Mouse (Mus musculus) forebrain, embryonic 16.5 days (tissue): ENCODE data around the gene Tnfsf13. TPM values are rescaled to one million over a fixed set of nuclear protein-coding genes. Genes with fewer than 3 reads are reported as not detected.
"Not testable (repeated sequence)": the region's sequence is repeated elsewhere in the genome, so short reads cannot be mapped to it uniquely, and the experiment has no call there.

Source experiments
- ATAC-seq: fragments of 200-750 bp; cut with Nextera tagmentation; 2 replicates; pipeline ENCODE4 v1.8.0; 2017; ENCODE audit warnings: mild to moderate bottlenecking, moderate library complexity
- H3K27ac ChIP-seq: fragments of 300-500 bp; sonication (generic); 2 replicates; pipeline ENCODE4 v1.5.1; 2014; ENCODE audit warnings: low read length, control low read depth
- H3K27me3 ChIP-seq: fragments of 300-500 bp; sonication (generic); replicated peaks from 2 replicates; pipeline ENCODE4 v1.6.1; 2014; ENCODE audit warnings: low read length; ENCODE audit not compliant: control insufficient read depth, insufficient read depth
- H3K36me3 ChIP-seq: fragments of 300-500 bp; sonication (generic); 2 replicates; pipeline ENCODE4 v1.6.1; 2014; ENCODE audit not compliant: control insufficient read depth, insufficient read depth
- H3K4me1 ChIP-seq: fragments of 300-500 bp; sonication (generic); replicated peaks from 2 replicates; pipeline ENCODE4 v1.6.1; 2014; ENCODE audit warnings: low read length; ENCODE audit not compliant: control insufficient read depth, insufficient read depth
- H3K4me2 ChIP-seq: fragments of 300-500 bp; sonication (generic); 2 replicates; pipeline ENCODE4 v1.6.1; 2014; ENCODE audit warnings: mild to moderate bottlenecking, low read length, control low read depth
- H3K4me3 ChIP-seq: fragments of 300-500 bp; sonication (generic); replicated peaks from 2 replicates; pipeline ENCODE4 v1.5.1; 2014; ENCODE audit warnings: mild to moderate bottlenecking, low read length, control low read depth
- H3K9ac ChIP-seq: fragments of 300-500 bp; sonication (generic); replicated peaks from 2 replicates; pipeline ENCODE4 v1.6.1; 2014; ENCODE audit warnings: low read depth, low read length, control low read depth
- H3K9me3 ChIP-seq: fragments of 300-500 bp; sonication (generic); 2 replicates; pipeline ENCODE4 v1.6.1; 2016; ENCODE audit warnings: low read length; ENCODE audit not compliant: control insufficient read depth
- WGBS: fragments of 180-500 bp; shearing (Covaris S2); extraction: QIAGEN DNeasy Blood & Tissue Kit; methylation state at CpG from one replicate; pipeline ENCODE4 v1.1.7; 2014; 5-methylcytosine and 5-hydroxymethylcytosine counted together
- polyA plus RNA-seq: library from polyadenylated mRNA; unstranded; fragments of >200 nt; fragmentation: Nextera tagmentation; extraction: Ambion mirVana; gene quantifications from 2 replicates; pipeline ENCODE4 v1.2.1, GENCODE M21; 2015

The Tnfsf13 gene
- polyA plus RNA-seq, 1 experiment from 2014 or later, result 0.34 TPM

DNA sequence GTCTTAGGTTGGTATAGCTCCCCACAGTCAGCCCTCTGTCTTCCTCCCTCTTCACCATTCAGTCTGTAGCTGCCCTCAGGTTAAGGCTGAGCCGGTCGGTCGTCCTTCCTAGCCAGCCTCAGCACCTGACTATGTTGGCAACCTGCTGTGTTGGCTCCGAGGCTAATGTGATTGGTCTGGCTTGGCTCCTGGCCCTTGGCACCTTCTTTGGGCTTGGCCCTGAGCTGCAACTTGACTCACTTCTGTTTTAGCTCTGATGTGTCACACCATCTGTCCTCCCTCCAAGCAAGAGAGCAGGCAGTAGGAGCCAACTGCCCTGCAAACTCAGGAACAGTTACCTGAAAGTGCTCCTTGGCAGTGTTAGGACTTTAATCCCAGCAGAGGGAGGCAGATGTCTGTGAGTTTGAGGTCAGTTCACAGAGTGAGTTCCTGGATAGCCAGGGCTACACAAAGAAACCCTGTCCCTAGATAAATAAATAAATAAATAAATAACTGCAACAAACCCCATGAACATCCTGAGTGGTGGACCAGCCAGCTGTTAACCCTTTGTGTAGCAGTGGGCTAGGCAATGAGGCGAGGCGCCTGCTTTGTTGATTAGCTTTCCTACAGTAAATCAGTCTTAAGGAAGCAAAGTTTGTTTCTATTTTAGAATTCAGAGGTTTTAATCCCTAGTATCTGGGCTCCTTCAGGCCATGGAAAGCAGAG, 21.3 kb upstream of the Tnfsf13 start:
- WGBS, result 36% methylated on average over 6 of the region's 6 CpGs
- peak; percentile 31; the same call in 1 of the 2 replicates for ATAC-seq
- Histone ChIP-seq H3K27ac (no peak overlapping the region), H3K36me3 (no peaks in the 10 kb centered on the region), H3K4me2 (no peak overlapping the region), H3K9me3 (no peaks in the 10 kb centered on the region), H3K27me3 (no peaks in the 10 kb centered on the region), H3K9ac (no peak overlapping the region; the same call in 1 of the 2 replicates), H3K4me1 (peaks cover 8% of the 10 kb centered on the region), H3K4me3 (no peak overlapping the region)

DNA sequence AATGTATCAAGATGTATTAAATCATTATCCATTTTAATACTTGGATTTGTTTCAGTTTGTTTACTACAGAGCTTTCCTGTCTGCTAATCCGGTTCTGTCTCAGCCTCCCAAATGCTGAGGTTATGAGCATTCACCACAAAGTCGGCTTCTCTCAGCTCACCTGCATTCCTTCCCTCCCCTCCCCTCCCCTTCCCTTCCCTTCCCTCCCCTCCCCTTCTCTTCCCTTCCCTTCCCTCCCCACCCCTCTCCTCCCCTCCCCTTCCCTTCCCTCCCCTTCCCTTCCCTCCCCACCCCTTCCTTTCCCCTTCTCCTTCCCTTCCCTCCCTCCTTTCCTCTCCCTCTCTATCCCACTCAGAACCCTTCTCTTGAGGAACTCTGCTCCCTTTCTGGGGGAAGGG, 19.0 kb upstream of the Tnfsf13 start:
- Histone ChIP-seq H3K27ac (no peak overlapping the region), H3K4me3 (no peak overlapping the region), H3K27me3 (no peaks in the 10 kb centered on the region), H3K4me2 (no peak overlapping the region), H3K4me1 (peaks cover 5% of the 10 kb centered on the region; the same call in 1 of the 2 replicates), H3K9ac (no peak overlapping the region), H3K9me3 (no peaks in the 10 kb centered on the region), H3K36me3 (no peaks in the 10 kb centered on the region)
- 46% methylated on average over 2 of the region's 2 CpGs for WGBS
- no peak for ATAC-seq

DNA sequence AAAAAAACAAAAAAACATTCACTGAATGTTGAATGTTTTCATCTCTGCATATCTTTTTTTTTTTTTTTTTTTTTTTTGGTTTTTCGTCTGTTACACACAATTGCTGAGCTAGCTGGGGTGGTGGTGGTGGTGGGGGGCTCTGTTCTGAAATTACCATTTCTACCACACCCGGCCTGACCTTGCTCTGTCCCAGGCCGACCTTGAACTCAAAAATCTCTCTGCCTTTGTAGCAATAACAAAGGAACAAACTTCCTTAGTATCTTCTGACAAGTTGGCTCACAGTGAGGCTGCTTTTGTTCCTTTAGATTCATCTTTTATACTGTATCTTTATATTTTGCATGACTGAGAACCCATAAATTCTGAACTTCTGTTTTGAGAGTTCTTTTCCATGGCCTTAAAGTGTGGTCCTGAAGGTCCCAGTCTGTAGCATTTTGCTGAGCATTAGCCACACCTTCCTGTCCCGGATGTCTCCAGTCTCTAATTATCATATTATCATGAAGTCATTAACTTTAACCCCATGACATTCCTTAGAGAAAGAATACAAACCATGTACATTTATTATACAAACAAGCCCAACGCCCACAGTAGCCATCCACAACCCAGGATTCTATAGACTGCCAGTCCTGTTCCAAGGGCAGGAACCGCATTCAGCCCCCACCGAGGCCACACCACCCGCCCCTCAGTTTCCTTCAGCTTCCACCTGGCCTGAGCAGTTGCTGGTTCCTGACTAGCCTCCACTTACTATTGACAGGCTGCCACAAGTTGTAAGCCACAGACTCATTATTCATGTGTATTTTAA, 18.4 kb upstream of the Tnfsf13 start:
- Histone ChIP-seq H3K4me3 (no peak overlapping the region), H3K9me3 (no peaks in the 10 kb centered on the region), H3K4me1 (peaks cover 5% of the 10 kb centered on the region; the same call in 1 of the 2 replicates), H3K9ac (no peak overlapping the region), H3K27me3 (no peaks in the 10 kb centered on the region), H3K27ac (no peak overlapping the region), H3K4me2 (no peak overlapping the region), H3K36me3 (no peaks in the 10 kb centered on the region)
- WGBS, result 69% methylated on average over 8 of the region's 8 CpGs
- no peak for ATAC-seq

DNA sequence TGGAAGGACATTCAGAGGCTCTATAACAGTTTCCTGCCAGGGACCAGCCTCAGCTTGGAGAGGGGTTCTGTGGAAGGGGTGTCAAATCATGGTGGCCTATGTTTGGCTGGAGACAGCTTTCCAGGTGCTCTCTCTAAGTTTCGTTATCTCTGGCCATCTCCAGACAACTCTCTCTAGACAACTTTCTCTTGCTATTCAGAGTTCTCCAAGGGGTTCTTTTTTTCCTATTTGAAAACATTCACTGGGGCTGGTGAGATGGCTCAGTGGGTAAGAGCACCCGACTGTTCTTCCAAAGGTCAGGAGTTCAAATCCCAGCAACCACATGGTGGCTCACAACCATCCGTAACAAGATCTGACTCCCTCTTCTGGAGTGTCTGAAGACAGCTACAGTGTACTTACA, 17.8 kb upstream of the Tnfsf13 start:
- H3K36me3 ChIP-seq, H3K27me3 ChIP-seq, ATAC-seq, H3K27ac ChIP-seq, H3K4me1 ChIP-seq, H3K9ac ChIP-seq, H3K9me3 ChIP-seq, H3K4me3 ChIP-seq, H3K4me2 ChIP-seq: not testable (repeated sequence)
- WGBS, result 78% methylated on average over 2 of the region's 3 CpGs

DNA sequence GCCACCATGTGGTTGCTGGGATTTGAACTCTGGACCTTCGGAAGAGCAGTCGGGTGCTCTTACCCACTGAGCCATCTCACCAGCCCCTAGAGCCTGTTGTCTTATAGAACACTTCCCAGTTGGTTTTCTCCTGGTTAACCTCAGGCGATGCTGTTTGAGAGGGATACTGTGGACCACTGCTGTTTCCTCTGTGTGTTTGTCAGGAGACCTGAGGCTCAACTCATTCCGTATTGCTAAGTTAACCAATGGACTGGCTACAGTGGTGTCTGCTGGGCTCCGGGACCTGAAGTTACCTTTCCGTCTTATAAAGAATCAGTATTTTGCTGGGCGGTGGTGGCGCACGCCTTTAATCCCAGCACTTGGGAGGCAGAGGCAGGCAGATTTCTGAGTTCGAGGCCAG, 17.3 kb upstream of the Tnfsf13 start:
- H3K27ac ChIP-seq, result not testable (repeated sequence)

DNA sequence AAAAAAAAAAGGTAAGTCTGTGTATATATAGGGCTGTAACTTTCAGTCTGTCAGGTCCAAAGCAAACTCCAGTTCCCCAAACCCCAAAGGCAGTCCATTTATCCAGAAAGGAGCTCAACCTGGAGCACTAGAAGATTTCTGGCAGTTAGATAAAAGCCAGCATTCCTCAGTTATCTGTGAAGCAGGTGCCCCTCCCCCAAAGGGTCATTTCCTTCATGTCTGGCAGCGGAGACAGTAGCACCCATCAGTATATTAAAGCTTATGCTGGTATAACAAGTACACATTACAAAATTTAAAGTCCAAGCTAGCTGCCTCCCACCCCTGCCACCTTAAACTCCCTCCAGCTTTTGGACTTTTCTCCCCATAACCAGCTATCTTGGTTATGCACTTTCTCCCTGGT, 14.0 kb upstream of the Tnfsf13 start:
- H3K27ac ChIP-seq, result no peak overlapping the region
- H3K36me3 ChIP-seq, result no peaks in the 10 kb centered on the region
- no peak overlapping the region for H3K4me2 ChIP-seq
- 96% methylated on average over 1 of the region's 1 CpGs for WGBS
- peaks cover 11% of the 10 kb centered on the region for H3K4me1 ChIP-seq
- no peak overlapping the region for H3K4me3 ChIP-seq
- H3K9ac ChIP-seq, result no peak overlapping the region
- no peaks in the 10 kb centered on the region for H3K9me3 ChIP-seq
- H3K27me3 ChIP-seq, result no peaks in the 10 kb centered on the region
- no peak for ATAC-seq

More for the DNA sequence above, 17.3 kb upstream of the Tnfsf13 start:
- H3K27me3 ChIP-seq, H3K4me2 ChIP-seq, ATAC-seq, H3K4me1 ChIP-seq, H3K4me3 ChIP-seq, H3K36me3 ChIP-seq, H3K9ac ChIP-seq, H3K9me3 ChIP-seq: not testable (repeated sequence)
- WGBS, result 91% methylated on average over 10 of the region's 10 CpGs

DNA sequence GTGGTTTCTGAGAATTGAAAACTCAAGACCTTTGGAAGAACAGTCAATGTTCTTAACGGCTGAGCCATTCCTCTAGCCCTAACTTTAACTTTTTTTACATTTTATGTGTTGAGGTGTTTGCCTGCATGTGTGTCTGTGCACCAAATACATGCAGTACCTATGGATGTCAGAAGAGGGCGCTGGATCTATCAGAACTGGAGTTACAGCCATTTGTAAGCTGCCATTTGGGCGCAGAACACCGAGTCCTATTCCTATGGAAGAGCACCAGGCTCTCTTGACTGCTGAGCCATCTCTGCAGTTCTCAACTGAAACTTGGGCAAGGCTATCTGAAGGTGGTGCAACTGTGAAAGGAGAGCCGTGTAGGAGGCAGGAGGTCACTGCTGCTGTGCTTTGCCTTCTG, 13.0 kb upstream of the Tnfsf13 start:
- H3K4me2 ChIP-seq, result no peak overlapping the region
- no peak overlapping the region for H3K4me3 ChIP-seq
- ATAC-seq, result no peak
- H3K27me3 ChIP-seq, result no peaks in the 10 kb centered on the region
- H3K36me3 ChIP-seq, result no peaks in the 10 kb centered on the region
- 70% methylated on average over 5 of the region's 5 CpGs for WGBS
- H3K9me3 ChIP-seq, result no peaks in the 10 kb centered on the region
- no peak overlapping the region for H3K9ac ChIP-seq
- H3K27ac ChIP-seq, result no peak overlapping the region
- H3K4me1 ChIP-seq, result peaks cover 11% of the 10 kb centered on the region

DNA sequence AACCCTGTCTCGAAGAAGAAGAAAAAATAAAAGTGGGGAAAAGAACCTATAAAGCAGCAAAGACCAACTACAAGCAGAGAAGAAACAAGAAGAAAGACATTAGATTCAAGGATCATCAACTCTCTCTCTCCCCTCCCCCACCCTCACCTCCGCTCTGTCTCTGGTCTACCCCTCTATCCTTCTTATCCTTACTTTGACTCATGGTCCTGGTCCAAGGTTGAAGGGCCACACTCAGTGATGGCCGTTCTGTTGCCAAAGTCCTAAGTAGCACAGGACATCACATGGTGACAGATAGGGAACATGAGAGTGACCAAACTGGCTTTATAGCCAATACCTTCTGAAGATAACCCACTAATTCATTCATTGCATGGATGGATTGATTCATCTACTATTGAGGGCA, 11.8 kb upstream of the Tnfsf13 start:
- H3K9ac ChIP-seq, result no peak overlapping the region
- no peak overlapping the region for H3K4me2 ChIP-seq
- no peak overlapping the region for H3K27ac ChIP-seq
- H3K27me3 ChIP-seq, result no peaks in the 10 kb centered on the region
- no peak overlapping the region for H3K4me3 ChIP-seq
- no peak for ATAC-seq
- H3K4me1 ChIP-seq, result peaks cover 11% of the 10 kb centered on the region
- H3K9me3 ChIP-seq, result no peaks in the 10 kb centered on the region
- WGBS, result 86% methylated on average over 2 of the region's 3 CpGs
- H3K36me3 ChIP-seq, result no peaks in the 10 kb centered on the region

DNA sequence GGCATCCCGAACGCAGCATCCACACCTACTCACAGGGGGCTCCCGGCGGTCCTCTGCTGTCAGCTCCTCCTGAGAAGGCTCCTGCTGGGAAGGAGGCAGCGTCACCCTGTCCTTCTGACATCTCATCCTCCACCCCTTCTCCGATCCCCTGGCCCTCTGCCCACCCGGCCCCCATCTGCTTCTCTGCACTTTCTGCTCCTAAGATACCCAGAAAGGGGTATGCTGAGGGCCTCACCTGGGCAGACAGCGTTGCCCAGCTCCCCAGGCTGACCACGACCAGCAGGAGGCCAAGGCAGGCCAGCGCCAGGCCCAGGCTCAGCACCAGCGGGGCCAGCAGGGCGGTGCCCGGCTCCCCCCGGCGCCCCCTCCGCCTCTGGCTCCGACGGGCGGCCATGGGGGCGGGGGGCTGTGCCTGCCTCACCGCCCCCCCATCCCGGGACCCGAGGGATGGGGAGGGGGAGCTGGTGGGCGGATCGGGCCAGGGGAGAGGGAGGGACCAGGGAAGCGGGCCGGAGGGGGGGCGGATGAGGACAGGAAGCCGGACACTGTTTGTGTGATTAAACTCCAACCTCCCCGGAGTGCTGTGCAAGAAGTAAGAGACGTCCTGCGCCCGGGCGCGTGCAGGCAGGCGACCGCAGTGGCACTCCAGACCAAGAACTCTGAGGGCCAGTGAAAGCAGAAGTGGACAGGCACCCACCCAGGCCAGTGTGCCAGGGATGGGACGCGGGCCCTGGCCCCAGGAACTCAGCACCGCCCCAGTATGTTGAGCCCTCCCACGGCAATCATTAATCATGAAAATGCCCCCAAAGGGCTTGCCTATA, 10.0 kb upstream of the Tnfsf13 start, which contains the start of the genes Tnfsf12 and Tnfsfm13:
Gene Tnfsf12 (minus strand): TSS at position 489 of the 821 bp plus-strand sequence.
Gene Tnfsfm13 (minus strand): TSS at position 738 of the 821 bp plus-strand sequence.
- 2% methylated on average over 41 of the region's 41 CpGs for WGBS
- peak; percentile 20; the same call in 1 of the 2 replicates for ATAC-seq

More for the DNA sequence above, 10.0 kb upstream of the Tnfsf13 start, which contains the start of the genes Tnfsf12 and Tnfsfm13:
- Histone ChIP-seq H3K27me3 (no peaks in the 10 kb centered on the region), H3K9ac (peak within 1 kb of the TSS; percentile 68), H3K4me3 (peak within 1 kb of the TSS; percentile 44), H3K36me3 (no peaks in the 10 kb centered on the region), H3K27ac (no peak within 1 kb of the TSS), H3K4me2 (peak within 1 kb of the TSS; percentile 90), H3K4me1 (peaks cover 11% of the 10 kb centered on the region), H3K9me3 (no peaks in the 10 kb centered on the region)
